Mouse (Mus musculus) CH12.LX (cell line): Measurements from ENCODE around the gene Ldah. TPM values are rescaled to one million over a fixed set of nuclear protein-coding genes. Genes with fewer than 3 reads are reported as not detected.

ENCODE experiments used
- DNase-seq: peaks from one replicate; pipeline ENCODE4 v3.0.0-alpha.2; 2013; ENCODE audit errors: extremely low read depth
- H3K27ac ChIP-seq: 2 replicates; pipeline ENCODE4 v1.5.1; 2012; ENCODE audit warnings: low read depth, mild to moderate bottlenecking, control low read depth, moderate library complexity; ENCODE audit not compliant: insufficient read depth
- H3K27me3 ChIP-seq: replicated peaks from 2 replicates; pipeline ENCODE3; 2012; ENCODE audit warnings: inconsistent platforms
- H3K36me3 ChIP-seq, 2 experiments: replicated peaks in 1 of 2; 2 replicates each; pipeline versions ENCODE3 to v1.6.1; 2012; ENCODE audit warnings: inconsistent platforms in 1 of 2, low read length in 1 of 2, mild to moderate bottlenecking in 1 of 2, mixed read lengths in 1 of 2, moderate library complexity in 1 of 2; ENCODE audit not compliant: control insufficient read depth in 1 of 2, insufficient read depth in 1 of 2
- H3K4me1 ChIP-seq, 2 experiments: 2 replicates each; pipeline ENCODE4 v1.6.1; 2012; ENCODE audit warnings: inconsistent platforms in 1 of 2, moderate library complexity in 1 of 2; ENCODE audit not compliant: insufficient read depth in 2 of 2, control insufficient read depth in 1 of 2
- H3K4me2 ChIP-seq: 2 replicates; pipeline ENCODE4 v1.6.1; 2012; ENCODE audit warnings: low read depth, mild to moderate bottlenecking, control low read depth; ENCODE audit not compliant: poor library complexity, insufficient read depth, severe bottlenecking
- H3K4me3 ChIP-seq, 3 experiments: fragments of 150-350 bp in 1 of 3; sonication (generic) in 1 of 3; replicated peaks in 1 of 3; 2 replicates each; pipeline versions ENCODE3 to v1.5.1; 2011 to 2012; ENCODE audit warnings: low read depth in 2 of 3, low read length in 2 of 3, mild to moderate bottlenecking in 2 of 3, moderate library complexity in 2 of 3, control low read depth in 1 of 3, improper control_type of control experiment in 1 of 3, inconsistent platforms in 1 of 3, mixed read lengths in 1 of 3; ENCODE audit not compliant: poor library complexity in 1 of 3
- H3K79me2 ChIP-seq: replicated peaks from 2 replicates; pipeline ENCODE4 v1.6.1; 2012; ENCODE audit warnings: mild to moderate bottlenecking, moderate library complexity; ENCODE audit not compliant: control insufficient read depth, poor library complexity, insufficient read depth, severe bottlenecking; ENCODE audit errors: extremely low read depth
- H3K9ac ChIP-seq: 2 replicates; pipeline ENCODE4 v1.6.1; 2012; ENCODE audit warnings: low read depth, mild to moderate bottlenecking, control low read depth, moderate library complexity; ENCODE audit not compliant: insufficient read depth
- H3K9me3 ChIP-seq: replicated peaks from 2 replicates; pipeline ENCODE3; 2012; ENCODE audit warnings: low read length, inconsistent platforms, mixed read lengths
- BHLHE40 ChIP-seq: IDR thresholded peaks from 2 replicates; pipeline ENCODE4 v1.6.1; 2011; ENCODE audit warnings: mild to moderate bottlenecking, low read depth, low read length, improper control_type of control experiment
- CHD1 ChIP-seq: IDR thresholded peaks from 2 replicates; pipeline ENCODE4 v1.6.1; 2012; ENCODE audit warnings: low read depth, low read length, improper control_type of control experiment, inconsistent platforms
- CHD2 ChIP-seq: IDR thresholded peaks from 2 replicates; pipeline ENCODE4 v1.6.1; 2011; ENCODE audit warnings: low read length, improper control_type of control experiment
- CTCF ChIP-seq, 2 experiments: IDR thresholded peaks in 1 of 2; conservative IDR thresholded peaks in 1 of 2; 2 replicates each; pipeline ENCODE4 v1.5.1; 2011 to 2012; ENCODE audit warnings: low read depth in 2 of 2, low read length in 2 of 2, improper control_type of control experiment in 1 of 2, inconsistent platforms in 1 of 2, mild to moderate bottlenecking in 1 of 2, moderate library complexity in 1 of 2
- E2F4 ChIP-seq: IDR thresholded peaks from 2 replicates; pipeline ENCODE4 v1.6.1; 2011; ENCODE audit warnings: low read depth, low read length, improper control_type of control experiment; ENCODE audit not compliant: insufficient replicate concordance
- EP300 ChIP-seq: IDR thresholded peaks from 2 replicates; pipeline ENCODE4 v1.6.1; 2011; ENCODE audit warnings: low read length, improper control_type of control experiment
- ETS1 ChIP-seq: conservative IDR thresholded peaks from 2 replicates; pipeline ENCODE4 v1.6.1; 2012; ENCODE audit warnings: low read depth, mild to moderate bottlenecking, inconsistent platforms, low read length, improper control_type of control experiment, moderate library complexity
- HCFC1 ChIP-seq: IDR thresholded peaks from 2 replicates; pipeline ENCODE4 v1.6.1; 2012; ENCODE audit warnings: low read depth, mild to moderate bottlenecking, inconsistent platforms, low read length, improper control_type of control experiment
- IRF4 ChIP-seq: IDR thresholded peaks from 2 replicates; pipeline ENCODE4 v1.6.1; 2014; ENCODE audit warnings: low read depth, mild to moderate bottlenecking, inconsistent platforms, low read length, improper control_type of control experiment
- MAFK ChIP-seq: IDR thresholded peaks from 2 replicates; pipeline ENCODE4 v1.6.1; 2011; ENCODE audit warnings: low read length, improper control_type of control experiment; ENCODE audit not compliant: insufficient replicate concordance
- MAX ChIP-seq: IDR thresholded peaks from 2 replicates; pipeline ENCODE4 v1.6.1; 2011; ENCODE audit warnings: low read length, improper control_type of control experiment
- MAZ ChIP-seq: IDR thresholded peaks from 2 replicates; pipeline ENCODE4 v1.6.1; 2012; ENCODE audit warnings: low read depth, mild to moderate bottlenecking, inconsistent platforms, low read length, improper control_type of control experiment, moderate library complexity
- MXI1 ChIP-seq: IDR thresholded peaks from 2 replicates; pipeline ENCODE4 v1.6.1; 2011; ENCODE audit warnings: mild to moderate bottlenecking, low read depth, low read length, improper control_type of control experiment
- MYC ChIP-seq: IDR thresholded peaks from 2 replicates; pipeline ENCODE4 v1.6.1; 2011; ENCODE audit warnings: low read depth, mild to moderate bottlenecking, improper control_type of control experiment, low read length
- NELFE ChIP-seq: IDR thresholded peaks from 2 replicates; pipeline ENCODE4 v1.6.1; 2011; ENCODE audit warnings: low read depth, low read length, improper control_type of control experiment
- NRF1 ChIP-seq: IDR thresholded peaks from 2 replicates; pipeline ENCODE4 v1.6.1; 2014; ENCODE audit warnings: low read depth, mild to moderate bottlenecking, inconsistent platforms, low read length, improper control_type of control experiment, moderate library complexity
- PAX5 ChIP-seq: IDR thresholded peaks from 2 replicates; pipeline ENCODE4 v1.6.1; 2012; ENCODE audit warnings: low read length, inconsistent platforms, mixed read lengths
- POLR2AphosphoS2 ChIP-seq: IDR thresholded peaks from 2 replicates; pipeline ENCODE4 v1.6.1; 2011; ENCODE audit warnings: low read depth, low read length, improper control_type of control experiment
- RAD21 ChIP-seq: IDR thresholded peaks from 2 replicates; pipeline ENCODE4 v1.6.1; 2011; ENCODE audit warnings: low read depth, mild to moderate bottlenecking, low read length, improper control_type of control experiment, moderate library complexity
- SIN3A ChIP-seq: IDR thresholded peaks from 2 replicates; pipeline ENCODE4 v1.6.1; 2012; ENCODE audit warnings: low read length, improper control_type of control experiment, inconsistent platforms
- SMC3 ChIP-seq: IDR thresholded peaks from 2 replicates; pipeline ENCODE4 v1.6.1; 2011; ENCODE audit warnings: low read depth, low read length, improper control_type of control experiment
- TCF12 ChIP-seq: IDR thresholded peaks from 2 replicates; pipeline ENCODE4 v1.6.1; 2014; ENCODE audit warnings: low read depth, mild to moderate bottlenecking, inconsistent platforms, low read length, improper control_type of control experiment
- UBTF ChIP-seq: IDR thresholded peaks from 2 replicates; pipeline ENCODE4 v1.6.1; 2012; ENCODE audit warnings: low read depth, mild to moderate bottlenecking, inconsistent platforms, low read length, improper control_type of control experiment, moderate library complexity
- USF1 ChIP-seq: IDR thresholded peaks from 2 replicates; pipeline ENCODE4 v1.6.1; 2014; ENCODE audit warnings: low read depth, mild to moderate bottlenecking, inconsistent platforms, low read length, improper control_type of control experiment
- USF2 ChIP-seq: conservative IDR thresholded peaks from 2 replicates; pipeline ENCODE4 v1.6.1; 2011; ENCODE audit warnings: low read depth, low read length, improper control_type of control experiment
- ZC3H11A ChIP-seq: IDR thresholded peaks from 2 replicates; pipeline ENCODE4 v1.6.1; 2012; ENCODE audit warnings: low read depth, mild to moderate bottlenecking, inconsistent platforms, low read length, improper control_type of control experiment
- ZKSCAN1 ChIP-seq: IDR thresholded peaks from 2 replicates; pipeline ENCODE4 v1.6.1; 2012; ENCODE audit warnings: low read depth, inconsistent platforms, low read length, improper control_type of control experiment, borderline replicate concordance
- ZNF384 ChIP-seq: IDR thresholded peaks from 2 replicates; pipeline ENCODE4 v1.6.1; 2012; ENCODE audit warnings: low read depth, low read length, improper control_type of control experiment, inconsistent platforms
- dilution Hi-C: fragments of 300-500 bp; cut with MboI; formaldehyde crosslinking; loops from 2 replicates; pipeline ENCODE4 v1.14.3; 2020; ENCODE audit warnings: low sequenced_read_pairs; ENCODE audit not compliant: extremely low pct_unique_long_range_greater_than_20kb, extremely low pct_ligation_motif_present
- in situ Hi-C: fragments of 300-500 bp; cut with MboI; formaldehyde crosslinking; loops from 3 replicates; pipeline ENCODE4 v1.14.3; 2019; ENCODE audit warnings: low sequenced_read_pairs, low pct_ligation_motif_present, low pct_unique_long_range_greater_than_20kb, mixed read lengths
- polyA plus RNA-seq: library from polyadenylated mRNA; unstranded; fragments of >175 nt; gene quantifications from 2 replicates; pipeline ENCODE4 v1.2.1, GENCODE M21; 2012; ENCODE audit warnings: low read depth; ENCODE audit not compliant: insufficient read length
- total RNA-seq, 2 experiments: library from RNA; depleted of rRNA; stranded (reverse); fragments of 300-350 nt in 1 of 2; fragments of >200 nt in 1 of 2; gene quantifications; 2 replicates each; pipeline ENCODE4 v1.2.3; 2012 to 2014

The Ldah gene
- total and polyA plus RNA-seq, 3 experiments = 18.2 to 41.5 (median 34.5) TPM

DNA sequence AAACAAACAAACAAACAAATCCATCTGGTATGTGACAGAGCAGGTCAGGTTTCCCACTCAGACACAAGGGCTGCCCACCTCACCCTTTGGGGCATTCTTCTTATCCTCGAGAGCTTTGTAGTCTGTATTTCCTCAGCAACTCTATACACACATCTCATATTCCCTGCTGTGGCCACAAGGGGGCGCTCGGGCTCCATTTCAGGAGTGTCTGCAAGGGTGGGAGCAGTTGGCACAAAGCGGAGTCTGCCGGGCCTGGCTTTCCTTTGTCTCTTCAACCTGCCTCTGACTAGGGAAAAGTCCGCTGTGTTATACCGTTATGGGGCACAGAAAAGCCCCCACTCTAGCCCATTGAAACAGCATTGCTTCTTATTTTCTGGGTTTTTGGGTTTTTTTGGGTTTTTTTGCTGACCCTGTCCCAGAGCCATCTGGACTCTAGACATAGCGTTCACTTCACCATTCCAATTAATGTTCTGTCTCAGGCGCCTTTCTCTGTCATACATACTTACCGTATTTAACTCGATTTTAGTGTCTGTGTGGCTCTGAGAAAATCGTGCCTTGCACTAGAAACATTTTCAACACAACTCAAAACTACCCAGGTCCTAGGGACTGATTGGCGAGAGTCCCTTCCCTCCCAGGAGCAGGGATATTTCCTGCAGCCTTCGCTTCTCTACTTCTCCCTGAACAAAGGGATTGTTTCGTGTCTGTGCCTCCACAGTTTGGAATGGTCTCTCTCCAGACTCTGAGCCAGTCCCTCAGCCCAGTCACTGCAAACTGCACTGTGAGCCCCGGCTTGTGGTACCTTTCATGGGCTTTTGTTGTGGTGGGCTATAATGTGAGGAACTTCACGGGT is 119.1 kb downstream of the Ldah start:
- peak; percentile 49; the same call in 1 of the 2 replicates for TF ChIP-seq IRF4
- 0 out of 2 replicates have a peak, but pooled peaks have one; percentile 12 for TF ChIP-seq NELFE
- no peak for TF ChIP-seq E2F4
- peak; percentile 49 to 99; a peak in 3 of 4 replicates for TF ChIP-seq CTCF (conservative IDR thresholded peaks at IDR 0.05 in 1 of 2, IDR thresholded peaks at IDR 0.05 in 1 of 2; ENCODE audit: low read depth in 2 of 2, low read length in 2 of 2)
- no peak for TF ChIP-seq MAFK
- peak; percentile 40; the same call in 1 of the 2 replicates for TF ChIP-seq ZNF384
- no peak for TF ChIP-seq MAX
- TF ChIP-seq RAD21 = peak; percentile 98
- peak; percentile 24; the same call in 1 of the 2 replicates for TF ChIP-seq TCF12
- peak; percentile 98 for TF ChIP-seq ZC3H11A
- peak; percentile 100 for TF ChIP-seq SMC3
- TF ChIP-seq HCFC1 = no peak
- TF ChIP-seq ETS1 = no peak
- Histone ChIP-seq H3K4me2 (no peak overlapping the region), H3K27ac (no peak overlapping the region), H3K4me1 (peaks cover 0 to 20% of the 10 kb centered on the region in 2 experiments; a peak in 2 of 4 replicates), H3K4me3 (no peak overlapping the region), H3K9me3 (no peaks in the 10 kb centered on the region), H3K79me2 (no peaks in the 10 kb centered on the region), H3K27me3 (no peaks in the 10 kb centered on the region), H3K9ac (no peak overlapping the region; the same call in 1 of the 2 replicates), H3K36me3 (peaks cover 29 to 93% of the 10 kb centered on the region in 2 experiments)
- dilution Hi-C loops = no loop called here
- peak; percentile 89 for DNase-seq
- in situ Hi-C loops = no loop called here

DNA sequence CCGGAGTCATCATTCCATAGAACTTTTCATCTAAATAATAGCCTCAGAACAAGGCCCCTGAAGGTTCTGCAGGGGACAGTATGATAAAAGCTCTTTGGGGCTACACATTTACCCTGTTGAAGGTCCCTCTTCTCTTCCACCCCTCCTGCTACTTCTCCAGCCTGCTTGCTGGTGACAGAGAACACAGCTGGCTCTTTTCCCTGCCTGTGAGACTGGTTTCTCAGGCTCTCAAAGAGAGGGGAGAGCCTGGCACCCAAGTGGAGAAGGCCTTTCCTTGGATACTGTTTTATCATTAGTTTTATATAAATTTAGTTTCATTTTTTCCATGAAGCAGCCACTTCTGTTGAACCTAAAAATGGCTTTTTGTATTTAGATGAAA is 119.8 kb downstream of the Ldah start:
- H3K4me2 ChIP-seq = no peak overlapping the region
- H3K27me3 ChIP-seq = no peaks in the 10 kb centered on the region
- H3K4me1 ChIP-seq = peaks cover 0 to 20% of the 10 kb centered on the region in 2 experiments; a peak in 2 of 4 replicates
- in situ Hi-C loops (no loop called here), dilution Hi-C loops (no loop called here)
- DNase-seq = no peak
- H3K79me2 ChIP-seq = no peaks in the 10 kb centered on the region
- H3K4me3 ChIP-seq = no peak overlapping the region
- TF ChIP-seq UBTF (no peak), SIN3A (no peak), USF1 (no peak), ZKSCAN1 (no peak), CHD2 (no peak), CHD1 (no peak), EP300 (no peak), POLR2AphosphoS2 (no peak), BHLHE40 (no peak), MYC (no peak), PAX5 (no peak), USF2 (no peak), TCF12 (no peak), RAD21 (no peak), MAX (no peak), CTCF (conservative IDR thresholded peaks at IDR 0.05 in 1 of 2, IDR thresholded peaks at IDR 0.05 in 1 of 2; ENCODE audit: low read depth in 2 of 2, low read length in 2 of 2) (no peak), HCFC1 (no peak), MAZ (no peak), MXI1 (no peak), NRF1 (no peak)
- H3K36me3 ChIP-seq = peaks cover 27 to 92% of the 10 kb centered on the region in 2 experiments
- no peaks in the 10 kb centered on the region for H3K9me3 ChIP-seq
- H3K27ac ChIP-seq = no peak overlapping the region
- no peak overlapping the region for H3K9ac ChIP-seq
